14 mouse cellular contexts compared by ENCODE assay signal in the genomic region with DNA sequence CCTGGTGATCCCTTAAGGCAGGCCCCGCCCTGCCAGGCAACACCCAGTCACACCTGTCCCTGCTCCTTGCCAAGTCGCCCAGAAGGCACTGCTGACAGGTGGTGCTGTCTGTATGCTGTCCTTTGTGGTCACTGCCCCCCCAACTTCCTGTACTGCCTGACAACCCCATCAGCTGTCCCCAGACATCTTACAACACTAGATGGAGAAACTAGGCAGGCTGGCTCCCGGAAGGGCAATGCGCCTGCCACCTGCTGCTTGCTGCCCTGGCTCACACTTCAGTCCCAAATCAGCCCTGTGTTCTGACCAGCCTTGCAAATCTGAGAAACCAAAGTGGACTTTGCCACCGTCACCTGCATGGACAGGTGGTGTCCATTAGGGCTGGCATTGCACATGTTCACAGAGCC. TPM values are rescaled to one million over a fixed set of nuclear protein-coding genes. Genes with fewer than 3 reads are reported as not detected.
DNase-seq lines count a peak whose midpoint lies in the region; ATAC-seq and TF ChIP-seq lines count a peak whose summit lies in the region.
"Had no signal": no experiment of that assay in that cellular context is flagged by ENCODE, and none has a peak within 500 bp of the region (broad histone marks: within the 10 kb centered on the region; RNA-seq: fewer than 3 reads in every experiment).

No protein-coding gene starts in this region.

- peak overlapping the region; percentile 81 for H3K27ac ChIP-seq in cerebellum, adult 2 months (ENCODE audit: insufficient read depth, low read length)
- H3K27ac ChIP-seq in stomach, postnatal 0 days (replicated peaks): peak overlapping the region; percentile 53; the same call in 1 of the 2 replicates
- H3K27ac ChIP-seq in left cerebral cortex, adult 2 months: no peak overlapping the region
- H3K27ac ChIP-seq: hindbrain, embryonic 15.5 days had no signal

- H3K9ac ChIP-seq in stomach, postnatal 0 days (ENCODE audit: low read length): no peak overlapping the region
- H3K9ac ChIP-seq: hindbrain, embryonic 15.5 days had no signal

- no peak for TF ChIP-seq POLR2A in cerebellum, adult 2 months (IDR thresholded peaks at IDR 0.05; ENCODE audit: borderline replicate concordance, insufficient read depth, low read length)

- peak; percentile 25 for DNase-seq in kidney, adult 18-20 months
- no peak for DNase-seq in kidney, adult 8-10 months
- DNase-seq in cerebellum, adult 2 months: peak; percentile 84 to 91
- DNase-seq in gastrocnemius, postnatal 25 days: peak; percentile 57
- peak; percentile 66 for DNase-seq in stomach, postnatal 0 days (ENCODE audit: low spot score)
- DNase-seq in left cerebral cortex, adult 2 months (ENCODE audit: extremely low spot score in 1 of 2, low spot score in 2 of 2): no peak
- no peak for DNase-seq in layer of hippocampus, adult 18-20 months (ENCODE audit: low spot score in 2 of 2)
- DNase-seq in spleen, postnatal 36 days (ENCODE audit: low spot score in 2 of 2): no peak
- DNase-seq: layer of hippocampus, postnatal 36 days; retina, postnatal 1 day had no signal

- H3K27me3 ChIP-seq in cerebellum, adult 2 months (ENCODE audit: control insufficient read depth, insufficient read depth, low read length): no peaks in the 10 kb centered on the region
- H3K27me3 ChIP-seq in stomach, postnatal 0 days (ENCODE audit: control insufficient read depth, insufficient read depth, low read length): no peaks in the 10 kb centered on the region
- H3K27me3 ChIP-seq: hindbrain, embryonic 15.5 days had no signal

- intact Hi-C loops in left cerebral cortex, adult 2 months (cut with DNase I): no loop called here

- no peak for TF ChIP-seq CTCF in cerebellum, adult 2 months (IDR thresholded peaks at IDR 0.05; ENCODE audit: borderline replicate concordance, insufficient read depth, low read depth, low read length)
- 0 out of 2 replicates have a peak, but pooled peaks have one; percentile 14 for TF ChIP-seq CTCF in stomach, postnatal 0 days (IDR thresholded peaks at IDR 0.05; ENCODE audit: low read depth)
- no peak for TF ChIP-seq CTCF in left cerebral cortex, adult 2 months (IDR thresholded peaks at IDR 0.05)

- H3K4me3 ChIP-seq in cerebellum, adult 2 months (replicated peaks; ENCODE audit: insufficient read depth, low read depth, low read length): no peak overlapping the region
- no peak overlapping the region for H3K4me3 ChIP-seq in stomach, postnatal 0 days (ENCODE audit: low read depth, low read length)
- no peak overlapping the region for H3K4me3 ChIP-seq in left cerebral cortex, adult 2 months
- H3K4me3 ChIP-seq: hindbrain, embryonic 15.5 days had no signal

- no peaks in the 10 kb centered on the region for H3K9me3 ChIP-seq in stomach, postnatal 0 days (ENCODE audit: control insufficient read depth, low read length)
- H3K9me3 ChIP-seq: hindbrain, embryonic 15.5 days had no signal

- H3K36me3 ChIP-seq in stomach, postnatal 0 days (ENCODE audit: control insufficient read depth, insufficient read depth, low read length): no peaks in the 10 kb centered on the region

- no peak overlapping the region for H3K4me2 ChIP-seq in stomach, postnatal 0 days (replicated peaks; ENCODE audit: low read depth)
- H3K4me2 ChIP-seq: hindbrain, embryonic 15.5 days had no signal

- WGBS in cerebellum, adult 2 months: 7% methylated on average over 5 of the region's 5 CpGs
- 71% methylated on average over 5 of the region's 5 CpGs for WGBS in stomach, postnatal 0 days

- peaks cover 47% of the 10 kb centered on the region for H3K4me1 ChIP-seq in cerebellum, adult 2 months (ENCODE audit: control insufficient read depth, insufficient read depth, low read length)
- 0 out of 2 replicates have a peak, but pooled peaks cover 2% of the 10 kb centered on the region for H3K4me1 ChIP-seq in stomach, postnatal 0 days (replicated peaks; ENCODE audit: control insufficient read depth, insufficient read depth)

- TF ChIP-seq EP300 in stomach, postnatal 0 days (optimal IDR thresholded peaks at IDR 0.05): no peak

- ATAC-seq in stomach, postnatal 0 days (ENCODE audit: low FRiP score, low TSS enrichment): peak; percentile 47
- ATAC-seq: activated CD4-positive, CD25-positive, alpha-beta regulatory T cell, adult 4 months had no signal

RNA-seq across cellular contexts. Expression of a gene that starts 3.8 kb away (rescaled TPM):
- polyA plus RNA-seq in cerebellum, adult 2 months (2012; rRNA removed): 39.0 and 42.8 TPM in 2 replicates
- 1 to 10 TPM; 3.7 to 5.1 TPM for total RNA-seq in gastrocnemius, postnatal 25 days (2021)
- polyA plus RNA-seq in stomach, postnatal 0 days (2015; fragmentation: Nextera tagmentation; extraction: Ambion mirVana): 12.0 and 12.4 TPM in 2 replicates
- 10 to 100 TPM; 20.0 to 20.3 TPM for total RNA-seq in left cerebral cortex, adult 2 months (2021)
- 10 to 100 TPM; 19.5 to 22.3 TPM for total RNA-seq in layer of hippocampus, adult 18-20 months (2021)

RNA-seq across cellular contexts. Expression of a gene that starts 13.5 kb away (rescaled TPM):
- polyA plus RNA-seq in cerebellum, adult 2 months (2012; rRNA removed): 208 and 217 TPM in 2 replicates
- total RNA-seq in gastrocnemius, postnatal 25 days (2021): 100 to 1,000 TPM; 114 to 125 TPM
- polyA plus RNA-seq in stomach, postnatal 0 days (2015; fragmentation: Nextera tagmentation; extraction: Ambion mirVana): 292 and 304 TPM in 2 replicates
- total RNA-seq in left cerebral cortex, adult 2 months (2021): 100 to 1,000 TPM; 136 to 138 TPM
- 100 to 1,000 TPM; 136 to 144 TPM for total RNA-seq in layer of hippocampus, adult 18-20 months (2021)

RNA-seq across cellular contexts. Expression of a gene that starts 15.6 kb away (rescaled TPM):
- polyA plus RNA-seq in cerebellum, adult 2 months (2012; rRNA removed): 30.6 and 33.3 TPM in 2 replicates
- total RNA-seq in gastrocnemius, postnatal 25 days (2021): 10 to 100 TPM; 12.7 to 30.0 TPM
- 59.5 and 62.2 TPM in 2 replicates for polyA plus RNA-seq in stomach, postnatal 0 days (2015; fragmentation: Nextera tagmentation; extraction: Ambion mirVana)
- total RNA-seq in left cerebral cortex, adult 2 months (2021): 10 to 100 TPM; 24.0 to 36.0 TPM
- total RNA-seq in layer of hippocampus, adult 18-20 months (2021): 10 to 100 TPM; 24.9 to 28.1 TPM

RNA-seq across cellular contexts. Expression of a gene that starts 42.6 kb away (rescaled TPM):
- 0.41 and 0.74 TPM in 2 replicates for polyA plus RNA-seq in cerebellum, adult 2 months (2012; rRNA removed)
- not detected for total RNA-seq in gastrocnemius, postnatal 25 days (2021)
- 2.0 and 2.2 TPM in 2 replicates for polyA plus RNA-seq in stomach, postnatal 0 days (2015; fragmentation: Nextera tagmentation; extraction: Ambion mirVana)
- total RNA-seq in left cerebral cortex, adult 2 months (2021): under 1 TPM; 0.18 to 0.19 TPM
- under 1 TPM; 0.40 to 0.56 TPM for total RNA-seq in layer of hippocampus, adult 18-20 months (2021)
- total RNA-seq: common myeloid progenitor, adult 5-6 weeks had no signal
- polyA plus RNA-seq: activated CD4-positive, CD25-positive, alpha-beta regulatory T cell, adult 4 months; lung, embryonic 16.5 days had no signal

RNA-seq across cellular contexts. Expression of a gene that starts 59.2 kb away (rescaled TPM):
- polyA plus RNA-seq in cerebellum, adult 2 months (2012; rRNA removed): 123 and 132 TPM in 2 replicates
- 10 to 100 TPM; 21.7 to 23.6 TPM for total RNA-seq in gastrocnemius, postnatal 25 days (2021)
- polyA plus RNA-seq in stomach, postnatal 0 days (2015; fragmentation: Nextera tagmentation; extraction: Ambion mirVana): 17.7 and 23.0 TPM in 2 replicates
- total RNA-seq in left cerebral cortex, adult 2 months (2021): 10 to 100 TPM; 55.6 to 62.5 TPM
- 10 to 100 TPM; 46.4 to 55.6 TPM for total RNA-seq in layer of hippocampus, adult 18-20 months (2021)

Comparison
In these comparisons a context has a peak if more than half of its experiments do, and no peak if none do; other contexts are left out.
1. DNase-seq: peak in kidney, adult 18-20 months (single experiment), cerebellum, adult 2 months (2 of 2), gastrocnemius, postnatal 25 days (single experiment) and stomach, postnatal 0 days (single experiment); none in kidney, adult 8-10 months (0 of 2), left cerebral cortex, adult 2 months (0 of 2), layer of hippocampus, adult 18-20 months (0 of 2) and spleen, postnatal 36 days (0 of 2).